In the genomic region with DNA sequence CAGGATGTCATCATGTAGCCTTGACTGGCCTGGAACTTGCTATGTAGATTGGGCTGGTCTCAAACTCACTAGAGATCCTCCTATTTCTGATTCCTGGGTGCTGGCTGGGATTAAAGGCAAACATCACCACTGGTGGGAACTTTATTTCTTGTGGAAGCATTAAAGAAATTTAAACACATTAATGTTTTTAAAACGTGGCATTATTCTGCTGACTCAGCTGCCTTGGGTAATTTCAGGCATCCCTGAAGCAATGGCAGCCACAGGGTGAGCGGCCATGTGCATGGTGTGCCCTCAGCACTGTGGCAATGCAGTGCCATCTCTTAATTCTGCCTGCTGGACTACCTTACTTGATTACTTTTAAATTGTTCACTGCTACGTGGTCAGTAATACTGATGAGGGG, we compare ENCODE assay signal across 14 mouse cellular contexts. TPM values are rescaled to one million over a fixed set of nuclear protein-coding genes. Genes with fewer than 3 reads are reported as not detected.
DNase-seq lines count a peak whose midpoint lies in the region; ATAC-seq and TF ChIP-seq lines count a peak whose summit lies in the region.
"Had no signal": no experiment of that assay in that cellular context is flagged by ENCODE, and none has a peak within 500 bp of the region (broad histone marks: within the 10 kb centered on the region; RNA-seq: fewer than 3 reads in every experiment).

No protein-coding gene starts in this region.

- in situ Hi-C loops in CH12.LX (cut with MboI; ENCODE audit: low pct_ligation_motif_present, low pct_unique_long_range_greater_than_20kb, low sequenced_read_pairs), result loop anchor here (25.0 kb wide), 1 partner anchor 179 kb away; the partner anchor contains the start of gene Pdcd2
- in situ Hi-C loops in ES-E14 (cut with MboI; ENCODE audit: low sequenced_read_pairs in 2 of 2, unreplicated experiment in 2 of 2), result no loop called here

- no peak for DNase-seq in CH12.LX (ENCODE audit: extremely low read depth)
- DNase-seq in ES-E14 (ENCODE audit: low read depth, low spot score), result no peak
- DNase-seq in adrenal gland, adult 18-20 months (ENCODE audit: low spot score in 2 of 2), result no peak
- DNase-seq in kidney, postnatal 14 days, result no peak
- no peak for DNase-seq in embryo, embryonic 10.5 days (ENCODE audit: low spot score)
- DNase-seq: cerebellum, adult 11 months; cerebellum, adult 9-11 months had no signal

- ATAC-seq in granulocyte monocyte progenitor cell, adult 5-6 weeks (replicated peaks; ENCODE audit: poor library complexity, severe bottlenecking), result peak; percentile 36; the same call in 1 of the 2 replicates

- H3K9me3 ChIP-seq in CH12.LX (replicated peaks; ENCODE audit: low read length) (no peaks in the 10 kb centered on the region), ES-E14 (ENCODE audit: control insufficient read depth, insufficient read depth, low read depth, low read length) (no peaks in the 10 kb centered on the region)
- H3K9me3 ChIP-seq: embryonic facial prominence, embryonic 10.5 days; embryonic facial prominence, embryonic 12.5 days; forebrain, embryonic 13.5 days; forebrain, embryonic 15.5 days had no signal

- H3K9ac ChIP-seq in CH12.LX (ENCODE audit: insufficient read depth, low read depth) (no peak overlapping the region), ES-E14 (ENCODE audit: insufficient read depth, low read depth, low read length, poor library complexity, severe bottlenecking) (no peak overlapping the region)
- H3K9ac ChIP-seq: embryonic facial prominence, embryonic 12.5 days; forebrain, embryonic 13.5 days; forebrain, embryonic 15.5 days; forebrain, postnatal 0 days had no signal

- H3K36me3 ChIP-seq in CH12.LX (replicated peaks in 1 of 2; ENCODE audit: control insufficient read depth in 1 of 2, insufficient read depth in 1 of 2, low read length in 1 of 2) (peaks cover 22 to 85% of the 10 kb centered on the region in 2 experiments), ES-E14 (ENCODE audit: control insufficient read depth, insufficient read depth, low read length, poor library complexity, severe bottlenecking) (peaks cover 5% of the 10 kb centered on the region; the same call in 1 of the 2 replicates)
- H3K36me3 ChIP-seq: forebrain, embryonic 15.5 days had no signal

- peaks cover 0 to 34% of the 10 kb centered on the region in 2 experiments; a peak in 2 of 4 replicates for H3K4me1 ChIP-seq in CH12.LX (ENCODE audit: control insufficient read depth in 1 of 2, insufficient read depth in 2 of 2)
- peaks cover 2 to 8% of the 10 kb centered on the region in 2 experiments; a peak in 3 of 4 replicates for H3K4me1 ChIP-seq in ES-E14 (ENCODE audit: control insufficient read depth in 2 of 2, insufficient read depth in 2 of 2, low read length in 2 of 2, poor library complexity in 1 of 2)
- H3K4me1 ChIP-seq: embryonic facial prominence, embryonic 10.5 days; embryonic facial prominence, embryonic 12.5 days had no signal

- dilution Hi-C loops in CH12.LX (cut with MboI; ENCODE audit: extremely low pct_ligation_motif_present, extremely low pct_unique_long_range_greater_than_20kb, low sequenced_read_pairs), result no loop called here

- peaks cover 68% of the 10 kb centered on the region for H3K79me2 ChIP-seq in CH12.LX (replicated peaks; ENCODE audit: control insufficient read depth, extremely low read depth, insufficient read depth, poor library complexity, severe bottlenecking)

- no peaks in the 10 kb centered on the region for H3K27me3 ChIP-seq in CH12.LX (replicated peaks)
- H3K27me3 ChIP-seq: embryonic facial prominence, embryonic 12.5 days; forebrain, embryonic 13.5 days; forebrain, embryonic 15.5 days; Patski had no signal

- TF ChIP-seq POLR2A in CH12.LX (IDR thresholded peaks at IDR 0.05; ENCODE audit: low read depth, low read length), result no peak

- TF ChIP-seq EP300 in CH12.LX (IDR thresholded peaks at IDR 0.05; ENCODE audit: low read length), result no peak

- H3K4me3 ChIP-seq in CH12.LX (replicated peaks in 1 of 3; ENCODE audit: low read depth in 2 of 3, low read length in 2 of 3, poor library complexity in 1 of 3) (no peak overlapping the region), ES-E14 (ENCODE audit: insufficient read depth in 1 of 2, low read depth in 1 of 2, low read length in 2 of 2, poor library complexity in 1 of 2, severe bottlenecking in 1 of 2) (no peak overlapping the region)
- H3K4me3 ChIP-seq: embryonic facial prominence, embryonic 10.5 days; embryonic facial prominence, embryonic 12.5 days; forebrain, embryonic 13.5 days; forebrain, embryonic 15.5 days had no signal

- H3K4me2 ChIP-seq in CH12.LX (ENCODE audit: insufficient read depth, low read depth, poor library complexity, severe bottlenecking), result no peak overlapping the region
- H3K4me2 ChIP-seq: embryonic facial prominence, embryonic 12.5 days; forebrain, embryonic 13.5 days; forebrain, embryonic 15.5 days had no signal

- H3K27ac ChIP-seq in CH12.LX (ENCODE audit: insufficient read depth, low read depth) (no peak overlapping the region), ES-E14 (ENCODE audit: insufficient read depth, low read depth, low read length, poor library complexity, severe bottlenecking) (no peak overlapping the region)
- H3K27ac ChIP-seq: embryonic facial prominence, embryonic 10.5 days; embryonic facial prominence, embryonic 12.5 days; forebrain, embryonic 13.5 days; forebrain, embryonic 15.5 days had no signal

- no peak for TF ChIP-seq CTCF in CH12.LX (conservative IDR thresholded peaks at IDR 0.05 in 1 of 2, IDR thresholded peaks at IDR 0.05 in 1 of 2; ENCODE audit: low read depth in 2 of 2, low read length in 2 of 2)

- TF ChIP-seq RAD21 in CH12.LX (IDR thresholded peaks at IDR 0.05; ENCODE audit: low read depth, low read length), result no peak

TF ChIP-seq in CH12.LX, 34 proteins besides CTCF, POLR2A, EP300 and RAD21:
- TF ChIP-seq MAFK (IDR thresholded peaks at IDR 0.05; ENCODE audit: insufficient replicate concordance, low read length) (peak; percentile 90), TBP (conservative IDR thresholded peaks at IDR 0.05; ENCODE audit: low read depth, low read length) (no peak), BHLHE40 (IDR thresholded peaks at IDR 0.05; ENCODE audit: low read depth, low read length) (no peak), ZC3H11A (IDR thresholded peaks at IDR 0.05; ENCODE audit: low read depth, low read length) (no peak)

TF ChIP-seq in ES-E14, 5 proteins besides CTCF, POLR2A, EP300 and RAD21:
- TF ChIP-seq MAFK (IDR thresholded peaks at IDR 0.05; ENCODE audit: insufficient read depth, low read depth, low read length) (peak; percentile 91), CHD2 (IDR thresholded peaks at IDR 0.05; ENCODE audit: low read depth, low read length) (no peak), ZC3H11A (IDR thresholded peaks at IDR 0.05; ENCODE audit: borderline replicate concordance, low read depth, low read length) (no peak), HCFC1 (IDR thresholded peaks at IDR 0.05; ENCODE audit: borderline replicate concordance, insufficient read depth, low read length) (no peak), ZNF384 (IDR thresholded peaks at IDR 0.05; ENCODE audit: low read depth, low read length) (no peak)

RNA-seq across cellular contexts. Expression of gene Chd1, which starts 11.2 kb away (rescaled TPM):
- total RNA-seq in CH12.LX (2012; rRNA removed), result 32.0 and 32.1 TPM in 2 replicates
- total RNA-seq in CH12.LX (2014; rRNA removed), result 29.6 and 32.4 TPM in 2 replicates
- 45.0 and 61.3 TPM in 2 replicates for polyA plus RNA-seq in CH12.LX (2012; ENCODE audit: insufficient read length, low read depth)
- total RNA-seq in ES-E14 (2012; rRNA removed), result 34.8 and 39.8 TPM in 2 replicates
- 34.8 and 39.1 TPM in 2 replicates for total RNA-seq in granulocyte monocyte progenitor cell, adult 5-6 weeks (2014; fragmentation: Nextera tagmentation)
- 55.8 and 68.2 TPM in 2 replicates for total RNA-seq in granulocyte monocyte progenitor cell, adult 5-6 weeks (2017)
- total RNA-seq in adrenal gland, adult 18-20 months (2021), result 10 to 100 TPM; 32.7 to 44.1 TPM
